Mouse (Mus musculus) CH12.LX (cell line): ENCODE data around the gene Alkbh4. TPM values are rescaled to one million over a fixed set of nuclear protein-coding genes. Genes with fewer than 3 reads are reported as not detected.

ENCODE experiments used
- DNase-seq: peaks from one replicate; pipeline ENCODE4 v3.0.0-alpha.2; 2013; ENCODE audit errors: extremely low read depth
- H3K27ac ChIP-seq: 2 replicates; pipeline ENCODE4 v1.5.1; 2012; ENCODE audit warnings: low read depth, mild to moderate bottlenecking, control low read depth, moderate library complexity; ENCODE audit not compliant: insufficient read depth
- H3K27me3 ChIP-seq: replicated peaks from 2 replicates; pipeline ENCODE3; 2012; ENCODE audit warnings: inconsistent platforms
- H3K36me3 ChIP-seq, 2 experiments: replicated peaks in 1 of 2; 2 replicates each; pipeline versions ENCODE3 to v1.6.1; 2012; ENCODE audit warnings: inconsistent platforms in 1 of 2, low read length in 1 of 2, mild to moderate bottlenecking in 1 of 2, mixed read lengths in 1 of 2, moderate library complexity in 1 of 2; ENCODE audit not compliant: control insufficient read depth in 1 of 2, insufficient read depth in 1 of 2
- H3K4me1 ChIP-seq, 2 experiments: 2 replicates each; pipeline ENCODE4 v1.6.1; 2012; ENCODE audit warnings: inconsistent platforms in 1 of 2, moderate library complexity in 1 of 2; ENCODE audit not compliant: insufficient read depth in 2 of 2, control insufficient read depth in 1 of 2
- H3K4me2 ChIP-seq: 2 replicates; pipeline ENCODE4 v1.6.1; 2012; ENCODE audit warnings: low read depth, mild to moderate bottlenecking, control low read depth; ENCODE audit not compliant: poor library complexity, insufficient read depth, severe bottlenecking
- H3K4me3 ChIP-seq, 3 experiments: fragments of 150-350 bp in 1 of 3; sonication (generic) in 1 of 3; replicated peaks in 1 of 3; 2 replicates each; pipeline versions ENCODE3 to v1.5.1; 2011 to 2012; ENCODE audit warnings: low read depth in 2 of 3, low read length in 2 of 3, mild to moderate bottlenecking in 2 of 3, moderate library complexity in 2 of 3, control low read depth in 1 of 3, improper control_type of control experiment in 1 of 3, inconsistent platforms in 1 of 3, mixed read lengths in 1 of 3; ENCODE audit not compliant: poor library complexity in 1 of 3
- H3K79me2 ChIP-seq: replicated peaks from 2 replicates; pipeline ENCODE4 v1.6.1; 2012; ENCODE audit warnings: mild to moderate bottlenecking, moderate library complexity; ENCODE audit not compliant: control insufficient read depth, poor library complexity, insufficient read depth, severe bottlenecking; ENCODE audit errors: extremely low read depth
- H3K9ac ChIP-seq: 2 replicates; pipeline ENCODE4 v1.6.1; 2012; ENCODE audit warnings: low read depth, mild to moderate bottlenecking, control low read depth, moderate library complexity; ENCODE audit not compliant: insufficient read depth
- H3K9me3 ChIP-seq: replicated peaks from 2 replicates; pipeline ENCODE3; 2012; ENCODE audit warnings: low read length, inconsistent platforms, mixed read lengths
- BHLHE40 ChIP-seq: IDR thresholded peaks from 2 replicates; pipeline ENCODE4 v1.6.1; 2011; ENCODE audit warnings: mild to moderate bottlenecking, low read depth, low read length, improper control_type of control experiment
- CTCF ChIP-seq, 2 experiments: IDR thresholded peaks in 1 of 2; conservative IDR thresholded peaks in 1 of 2; 2 replicates each; pipeline ENCODE4 v1.5.1; 2011 to 2012; ENCODE audit warnings: low read depth in 2 of 2, low read length in 2 of 2, improper control_type of control experiment in 1 of 2, inconsistent platforms in 1 of 2, mild to moderate bottlenecking in 1 of 2, moderate library complexity in 1 of 2
- ELF1 ChIP-seq: IDR thresholded peaks from 2 replicates; pipeline ENCODE4 v1.6.1; 2014; ENCODE audit warnings: low read depth, mild to moderate bottlenecking, inconsistent platforms, low read length, improper control_type of control experiment
- EP300 ChIP-seq: IDR thresholded peaks from 2 replicates; pipeline ENCODE4 v1.6.1; 2011; ENCODE audit warnings: low read length, improper control_type of control experiment
- ETS1 ChIP-seq: conservative IDR thresholded peaks from 2 replicates; pipeline ENCODE4 v1.6.1; 2012; ENCODE audit warnings: low read depth, mild to moderate bottlenecking, inconsistent platforms, low read length, improper control_type of control experiment, moderate library complexity
- HCFC1 ChIP-seq: IDR thresholded peaks from 2 replicates; pipeline ENCODE4 v1.6.1; 2012; ENCODE audit warnings: low read depth, mild to moderate bottlenecking, inconsistent platforms, low read length, improper control_type of control experiment
- JUN ChIP-seq: IDR thresholded peaks from 2 replicates; pipeline ENCODE4 v1.6.1; 2011; ENCODE audit warnings: low read depth, mild to moderate bottlenecking, low read length, improper control_type of control experiment, moderate library complexity; ENCODE audit not compliant: insufficient read depth
- JUND ChIP-seq: conservative IDR thresholded peaks from 2 replicates; pipeline ENCODE4 v1.6.1; 2011; ENCODE audit warnings: low read depth, low read length, improper control_type of control experiment
- MEF2A ChIP-seq: IDR thresholded peaks from 2 replicates; pipeline ENCODE4 v1.6.1; 2014; ENCODE audit warnings: low read depth, mild to moderate bottlenecking, inconsistent platforms, low read length, improper control_type of control experiment, borderline replicate concordance
- MXI1 ChIP-seq: IDR thresholded peaks from 2 replicates; pipeline ENCODE4 v1.6.1; 2011; ENCODE audit warnings: mild to moderate bottlenecking, low read depth, low read length, improper control_type of control experiment
- NELFE ChIP-seq: IDR thresholded peaks from 2 replicates; pipeline ENCODE4 v1.6.1; 2011; ENCODE audit warnings: low read depth, low read length, improper control_type of control experiment
- POLR2A ChIP-seq: IDR thresholded peaks from 2 replicates; pipeline ENCODE4 v1.6.1; 2011; ENCODE audit warnings: low read depth, mild to moderate bottlenecking, improper control_type of control experiment, low read length
- POLR2AphosphoS2 ChIP-seq: IDR thresholded peaks from 2 replicates; pipeline ENCODE4 v1.6.1; 2011; ENCODE audit warnings: low read depth, low read length, improper control_type of control experiment
- RAD21 ChIP-seq: IDR thresholded peaks from 2 replicates; pipeline ENCODE4 v1.6.1; 2011; ENCODE audit warnings: low read depth, mild to moderate bottlenecking, low read length, improper control_type of control experiment, moderate library complexity
- SIN3A ChIP-seq: IDR thresholded peaks from 2 replicates; pipeline ENCODE4 v1.6.1; 2012; ENCODE audit warnings: low read length, improper control_type of control experiment, inconsistent platforms
- SMC3 ChIP-seq: IDR thresholded peaks from 2 replicates; pipeline ENCODE4 v1.6.1; 2011; ENCODE audit warnings: low read depth, low read length, improper control_type of control experiment
- TCF12 ChIP-seq: IDR thresholded peaks from 2 replicates; pipeline ENCODE4 v1.6.1; 2014; ENCODE audit warnings: low read depth, mild to moderate bottlenecking, inconsistent platforms, low read length, improper control_type of control experiment
- USF2 ChIP-seq: conservative IDR thresholded peaks from 2 replicates; pipeline ENCODE4 v1.6.1; 2011; ENCODE audit warnings: low read depth, low read length, improper control_type of control experiment
- ZC3H11A ChIP-seq: IDR thresholded peaks from 2 replicates; pipeline ENCODE4 v1.6.1; 2012; ENCODE audit warnings: low read depth, mild to moderate bottlenecking, inconsistent platforms, low read length, improper control_type of control experiment
- dilution Hi-C: fragments of 300-500 bp; cut with MboI; formaldehyde crosslinking; loops from 2 replicates; pipeline ENCODE4 v1.14.3; 2020; ENCODE audit warnings: low sequenced_read_pairs; ENCODE audit not compliant: extremely low pct_unique_long_range_greater_than_20kb, extremely low pct_ligation_motif_present
- in situ Hi-C: fragments of 300-500 bp; cut with MboI; formaldehyde crosslinking; loops from 3 replicates; pipeline ENCODE4 v1.14.3; 2019; ENCODE audit warnings: low sequenced_read_pairs, low pct_ligation_motif_present, low pct_unique_long_range_greater_than_20kb, mixed read lengths
- polyA plus RNA-seq: library from polyadenylated mRNA; unstranded; fragments of >175 nt; gene quantifications from 2 replicates; pipeline ENCODE4 v1.2.1, GENCODE M21; 2012; ENCODE audit warnings: low read depth; ENCODE audit not compliant: insufficient read length
- total RNA-seq, 2 experiments: library from RNA; depleted of rRNA; stranded (reverse); fragments of 300-350 nt in 1 of 2; fragments of >200 nt in 1 of 2; gene quantifications; 2 replicates each; pipeline ENCODE4 v1.2.3; 2012 to 2014

Alkbh4 gene
- total and polyA plus RNA-seq, 3 experiments, result 12.2 to 15.9 (median 12.9) TPM

DNA sequence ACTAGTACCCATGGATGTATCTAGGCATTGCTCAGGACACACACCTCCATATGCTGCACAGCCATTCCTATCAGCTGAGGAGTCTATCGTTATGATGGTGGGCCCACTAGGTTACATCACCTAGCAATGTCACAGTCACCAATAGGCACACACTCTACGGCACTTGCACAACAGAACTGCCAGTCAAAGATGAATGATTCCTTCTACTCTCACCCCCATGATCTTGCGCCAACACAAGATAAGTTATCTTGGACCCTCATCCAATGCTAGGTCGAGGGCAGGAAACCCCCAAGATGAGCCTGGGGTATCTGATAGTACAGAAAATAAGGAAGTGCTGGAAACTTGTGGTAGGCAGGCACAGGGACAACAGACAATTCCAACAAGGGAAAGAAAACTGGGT is 46.9 kb downstream of the Alkbh4 start:
- dilution Hi-C loops, result no loop called here
- TF ChIP-seq EP300 (no peak), BHLHE40 (no peak), ETS1 (no peak), POLR2A (no peak), HCFC1 (no peak)
- in situ Hi-C loops, result no loop called here
- no peak overlapping the region for H3K9ac ChIP-seq
- H3K4me2 ChIP-seq, result no peak overlapping the region
- no peak overlapping the region for H3K4me3 ChIP-seq
- no peak for DNase-seq
- H3K79me2 ChIP-seq, result no peaks in the 10 kb centered on the region
- H3K36me3 ChIP-seq, result peaks cover 71 to 92% of the 10 kb centered on the region in 2 experiments
- no peak overlapping the region for H3K27ac ChIP-seq
- no peaks in the 10 kb centered on the region for H3K9me3 ChIP-seq
- peaks cover 6 to 8% of the 10 kb centered on the region in 2 experiments; a peak in 3 of 4 replicates for H3K4me1 ChIP-seq
- no peaks in the 10 kb centered on the region for H3K27me3 ChIP-seq

DNA sequence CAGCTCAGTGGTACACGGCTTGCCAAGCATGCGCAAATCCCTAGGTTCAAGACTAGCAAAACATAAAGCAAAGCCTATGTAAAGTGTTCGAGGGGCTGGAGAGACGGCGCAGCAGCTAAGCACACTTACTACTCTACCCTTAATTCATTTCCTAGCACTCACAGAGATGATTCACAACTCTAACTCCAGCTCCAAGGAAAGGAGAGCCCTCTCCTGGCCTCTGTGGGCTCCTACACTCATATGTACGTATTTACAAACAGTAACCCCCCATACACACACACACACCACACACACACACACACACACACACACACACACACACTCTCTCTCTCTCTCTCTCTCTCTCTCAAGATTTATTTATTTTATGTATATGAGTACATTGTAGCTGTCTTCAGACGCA is 47.8 kb downstream of the Alkbh4 start:
- TF ChIP-seq CTCF (conservative IDR thresholded peaks at IDR 0.05 in 1 of 2, IDR thresholded peaks at IDR 0.05 in 1 of 2; ENCODE audit: low read depth in 2 of 2, low read length in 2 of 2) (peak in 1 of 2 experiments; percentile 43; a peak in 2 of 4 replicates), USF2 (no peak), RAD21 (peak; percentile 21), SMC3 (peak; percentile 10; the same call in 1 of the 2 replicates)
- TF ChIP-seq, all 38 proteins: peak for 3
- no peak for DNase-seq
- Histone ChIP-seq H3K79me2 (no peaks in the 10 kb centered on the region), H3K36me3 (peaks cover 75 to 92% of the 10 kb centered on the region in 2 experiments), H3K4me1 (peaks cover 6 to 8% of the 10 kb centered on the region in 2 experiments; a peak in 3 of 4 replicates), H3K4me3 (no peak overlapping the region), H3K27me3 (no peaks in the 10 kb centered on the region), H3K9me3 (no peaks in the 10 kb centered on the region), H3K27ac (no peak overlapping the region), H3K9ac (no peak overlapping the region), H3K4me2 (no peak overlapping the region)
- dilution Hi-C loops, result no loop called here
- in situ Hi-C loops, result no loop called here

DNA sequence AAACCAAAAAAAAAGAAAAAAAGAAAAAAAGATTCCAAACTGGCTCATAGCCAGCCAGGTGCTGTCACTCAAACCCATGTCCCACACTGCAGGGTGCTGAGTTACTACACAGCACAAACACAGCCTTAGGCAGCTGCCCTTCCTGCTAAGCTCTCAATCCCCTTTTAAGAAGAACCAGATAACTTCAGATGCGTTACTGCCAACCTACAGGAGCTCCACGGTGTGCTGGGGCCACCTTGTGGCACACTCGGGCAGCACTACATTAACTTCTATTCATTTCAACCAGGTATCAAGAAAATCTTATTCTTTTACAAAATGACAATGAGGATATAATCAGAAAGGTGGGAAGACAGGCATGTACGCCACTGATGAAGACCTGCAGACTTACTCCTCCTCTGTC is 50.8 kb downstream of the Alkbh4 start:
- peak; percentile 70 for TF ChIP-seq SMC3
- TF ChIP-seq HCFC1, result peak; percentile 35
- no peak for TF ChIP-seq POLR2AphosphoS2
- TF ChIP-seq TCF12, result no peak
- peak; percentile 84 for TF ChIP-seq RAD21
- TF ChIP-seq MEF2A, result no peak
- no peak for TF ChIP-seq JUND
- peak; percentile 59 to 91 for TF ChIP-seq CTCF (conservative IDR thresholded peaks at IDR 0.05 in 1 of 2, IDR thresholded peaks at IDR 0.05 in 1 of 2; ENCODE audit: low read depth in 2 of 2, low read length in 2 of 2)
- TF ChIP-seq EP300, result no peak
- TF ChIP-seq MXI1, result no peak
- no peak for TF ChIP-seq NELFE
- peak; percentile 1; the same call in 1 of the 2 replicates for TF ChIP-seq ZC3H11A
- peak; percentile 10; the same call in 1 of the 2 replicates for TF ChIP-seq ELF1
- TF ChIP-seq JUN, result no peak
- TF ChIP-seq SIN3A, result no peak
- TF ChIP-seq, all 38 proteins: peak for 6
- Histone ChIP-seq H3K79me2 (no peaks in the 10 kb centered on the region), H3K9me3 (no peaks in the 10 kb centered on the region), H3K9ac (no peak overlapping the region), H3K36me3 (peaks cover 63 to 86% of the 10 kb centered on the region in 2 experiments), H3K4me1 (peaks cover 8 to 14% of the 10 kb centered on the region in 2 experiments; a peak in 3 of 4 replicates), H3K4me3 (no peak overlapping the region), H3K27me3 (no peaks in the 10 kb centered on the region), H3K4me2 (no peak overlapping the region), H3K27ac (no peak overlapping the region)
- peak; percentile 48 for DNase-seq
- dilution Hi-C loops (no loop called here), in situ Hi-C loops (no loop called here)
